Mouse (Mus musculus) adrenal gland, adult 18-20 months (tissue): ENCODE data around the gene Fbrs. TPM values are rescaled to one million over a fixed set of nuclear protein-coding genes. Genes with fewer than 3 reads are reported as not detected.
"Not testable (repeated sequence)": the region's sequence is repeated elsewhere in the genome, so short reads cannot be mapped to it uniquely, and the experiment has no call there.

Experiments
- DNase-seq, 2 experiments: peaks; one replicate each; pipeline ENCODE4 v3.0.0; 2021 to 2022; ENCODE audit warnings: low spot score in 2 of 2
- total RNA-seq, 2 experiments: library from RNA; stranded (reverse); gene quantifications; 1 replicate in 1 of 2; 2 replicates in 1 of 2; pipeline ENCODE4 v1.2.3; 2021

Gene Fbrs
- total RNA-seq, 2 experiments from 2014 or later: 67.2 to 81.1 TPM

GRCm38 (mm10) chr7:127475186-127475740, 3.7 kb upstream of the Fbrs start:
- DNase-seq: no peak

- no peak for DNase-seq
These were observed 2.7 kb upstream of the Fbrs start for GRCm38 (mm10) chr7:127476336-127476735.

- no peak for DNase-seq
These were observed 2.1 kb upstream of the Fbrs start for GRCm38 (mm10) chr7:127476855-127477254.

GRCm38 (mm10) chr7:127477687-127478634, 1.0 kb upstream of the Fbrs start:
- DNase-seq: peak; percentile 96 to 97

GRCm38 (mm10) chr7:127479318-127480225, 573 bp downstream of the Fbrs start:
- peak in 1 of 2 experiments; percentile 30 for DNase-seq

GRCm38 (mm10) chr7:127480321-127480720, 1.3 kb downstream of the Fbrs start:
- DNase-seq: no peak

GRCm38 (mm10) chr7:127485416-127485815, 6.4 kb downstream of the Fbrs start:
- DNase-seq: no peak

- not testable (repeated sequence) for DNase-seq
These were observed 9.4 kb downstream of the Fbrs start for GRCm38 (mm10) chr7:127488364-127488763.

GRCm38 (mm10) chr7:127489982-127490381, 11.0 kb downstream of the Fbrs start:
- no peak for DNase-seq

GRCm38 (mm10) chr7:127491846-127492245, 12.8 kb downstream of the Fbrs start:
- DNase-seq: no peak

GRCm38 (mm10) chr7:127494648-127495047, 15.6 kb downstream of the Fbrs start:
- DNase-seq: no peak

- DNase-seq: no peak
These were observed 18.4 kb downstream of the Fbrs start for GRCm38 (mm10) chr7:127497382-127497781.

- DNase-seq: no peak
These were observed 19.4 kb downstream of the Fbrs start for GRCm38 (mm10) chr7:127498407-127498806.

- DNase-seq: no peak
These were observed 29.3 kb downstream of the Fbrs start for GRCm38 (mm10) chr7:127508291-127508690.

GRCm38 (mm10) chr7:127509830-127510229, 30.8 kb downstream of the Fbrs start:
- not testable (repeated sequence) for DNase-seq

GRCm38 (mm10) chr7:127511241-127511640, 32.2 kb downstream of the Fbrs start:
- DNase-seq: no peak

GRCm38 (mm10) chr7:127511808-127512230, 32.8 kb downstream of the Fbrs start, which contains the start of gene Srcap:
Gene Srcap (plus strand): TSS chr7:127511983.
- peak; percentile 88 to 91 for DNase-seq

- DNase-seq: peak; percentile 85 to 87
These were observed 33.4 kb downstream of the Fbrs start for GRCm38 (mm10) chr7:127512231-127513015.

GRCm38 (mm10) chr7:127513016-127513390, 34.0 kb downstream of the Fbrs start:
- DNase-seq: no peak

- no peak for DNase-seq
These were observed 34.8 kb downstream of the Fbrs start for GRCm38 (mm10) chr7:127513781-127514180.
